Mouse (Mus musculus) liver, postnatal 0 days (tissue): ENCODE results near the gene Ttc23l. TPM values are rescaled to one million over a fixed set of nuclear protein-coding genes. Genes with fewer than 3 reads are reported as not detected.
"Not testable (repeated sequence)": the region's sequence is repeated elsewhere in the genome, so short reads cannot be mapped to it uniquely, and the experiment has no call there.

Experiments
- ATAC-seq: fragments of 200-750 bp; cut with Nextera tagmentation; 2 replicates; pipeline ENCODE4 v1.8.0; 2017; ENCODE audit warnings: mild to moderate bottlenecking, moderate library complexity
- DNase-seq: peaks from one replicate; pipeline ENCODE4 v3.0.0-alpha.2; 2016
- H3K27ac ChIP-seq: fragments of 300-500 bp; sonication (generic); 2 replicates; pipeline ENCODE4 v1.5.1; 2014; ENCODE audit warnings: antibody characterized with exemption, moderate library complexity, mild to moderate bottlenecking, low read depth
- H3K27me3 ChIP-seq: fragments of 300-500 bp; sonication (generic); 2 replicates; pipeline ENCODE4 v1.6.1; 2014; ENCODE audit warnings: low read length, control low read depth, mixed read lengths; ENCODE audit not compliant: insufficient read depth
- H3K36me3 ChIP-seq: fragments of 300-500 bp; sonication (generic); replicated peaks from 2 replicates; pipeline ENCODE4 v1.6.1; 2014; ENCODE audit warnings: mild to moderate bottlenecking, control low read depth, low read length, moderate library complexity, mixed read lengths; ENCODE audit not compliant: insufficient read depth
- H3K4me1 ChIP-seq: fragments of 300-500 bp; sonication (generic); 2 replicates; pipeline ENCODE4 v1.6.1; 2014; ENCODE audit warnings: antibody characterized with exemption, mild to moderate bottlenecking, control low read depth; ENCODE audit not compliant: insufficient read depth
- H3K4me2 ChIP-seq: fragments of 300-500 bp; sonication (generic); 2 replicates; pipeline ENCODE4 v1.6.1; 2014; ENCODE audit warnings: low read depth, mild to moderate bottlenecking, low read length, moderate library complexity, mixed read lengths
- H3K4me3 ChIP-seq: fragments of 300-500 bp; sonication (generic); 2 replicates; pipeline ENCODE4 v1.5.1; 2014; ENCODE audit warnings: low read depth, low read length
- H3K9ac ChIP-seq: fragments of 300-500 bp; sonication (generic); replicated peaks from 2 replicates; pipeline ENCODE4 v1.6.1; 2014; ENCODE audit warnings: mild to moderate bottlenecking, moderate library complexity
- H3K9me3 ChIP-seq: fragments of 300-500 bp; sonication (generic); 2 replicates; pipeline ENCODE4 v1.6.1; 2016; ENCODE audit warnings: mild to moderate bottlenecking, control low read depth, low read length, mixed read lengths
- CTCF ChIP-seq: sonication (generic); IDR thresholded peaks from 2 replicates; pipeline ENCODE4 v1.5.1; 2016; ENCODE audit warnings: antibody characterized with exemption, low read depth
- EP300 ChIP-seq: IDR thresholded peaks from 2 replicates; pipeline ENCODE4 v1.6.1; 2016; ENCODE audit warnings: antibody characterized with exemption, low read depth, mild to moderate bottlenecking
- WGBS: fragments of 180-500 bp; shearing (Covaris S2); extraction: QIAGEN DNeasy Blood & Tissue Kit; methylation state at CpG from one replicate; pipeline ENCODE4 v1.1.7; 2014; ENCODE audit not compliant: insufficient replicate concordance; 5-methylcytosine and 5-hydroxymethylcytosine counted together
- polyA plus RNA-seq: library from polyadenylated mRNA; unstranded; fragments of >200 nt; fragmentation: Nextera tagmentation; extraction: Ambion mirVana; gene quantifications from 2 replicates; pipeline ENCODE4 v1.2.1, GENCODE M21; 2015

Gene Ttc23l
- polyA plus RNA-seq, 1 experiment from 2014 or later, result not detected

DNA sequence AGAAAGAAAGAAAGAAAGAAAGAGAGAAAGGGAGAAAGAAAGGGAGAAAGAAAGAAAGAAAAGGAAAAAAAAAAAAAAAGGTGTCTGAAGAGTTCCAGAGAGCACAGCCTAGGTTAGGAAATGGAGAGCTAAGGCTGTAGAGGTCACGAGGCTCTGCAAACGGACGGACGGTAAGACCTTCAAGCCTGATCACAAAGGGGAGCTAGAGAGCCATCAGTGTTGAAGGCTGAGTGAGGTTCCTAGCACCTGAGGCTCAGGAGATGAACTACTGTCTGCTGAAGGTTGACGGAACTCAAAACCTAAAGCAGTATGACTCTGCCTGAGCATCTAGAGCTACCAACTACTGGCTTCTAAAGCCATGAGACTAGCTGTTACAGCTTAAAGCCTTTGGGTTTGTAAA, 23.9 kb downstream of the Ttc23l start:
- WGBS, result 66% methylated on average over 5 of the region's 5 CpGs
- Histone ChIP-seq H3K9me3 (no peaks in the 10 kb centered on the region), H3K4me2 (no peak overlapping the region)

GRCm38 (mm10) chr15:10533361-10533760, 25.1 kb downstream of the Ttc23l start:
- not testable (repeated sequence) for H3K4me2 ChIP-seq
- WGBS, result 84% methylated on average over 10 of the region's 10 CpGs

More for the DNA sequence above, 23.9 kb downstream of the Ttc23l start:
- ATAC-seq, result no peak
- DNase-seq, result no peak
- no peak overlapping the region for H3K4me3 ChIP-seq
- no peaks in the 10 kb centered on the region for H3K27me3 ChIP-seq
- H3K9ac ChIP-seq, result no peak overlapping the region
- no peaks in the 10 kb centered on the region for H3K4me1 ChIP-seq
- TF ChIP-seq CTCF (no peak), EP300 (no peak)
- H3K36me3 ChIP-seq, result no peaks in the 10 kb centered on the region
- H3K27ac ChIP-seq, result no peak overlapping the region

DNA sequence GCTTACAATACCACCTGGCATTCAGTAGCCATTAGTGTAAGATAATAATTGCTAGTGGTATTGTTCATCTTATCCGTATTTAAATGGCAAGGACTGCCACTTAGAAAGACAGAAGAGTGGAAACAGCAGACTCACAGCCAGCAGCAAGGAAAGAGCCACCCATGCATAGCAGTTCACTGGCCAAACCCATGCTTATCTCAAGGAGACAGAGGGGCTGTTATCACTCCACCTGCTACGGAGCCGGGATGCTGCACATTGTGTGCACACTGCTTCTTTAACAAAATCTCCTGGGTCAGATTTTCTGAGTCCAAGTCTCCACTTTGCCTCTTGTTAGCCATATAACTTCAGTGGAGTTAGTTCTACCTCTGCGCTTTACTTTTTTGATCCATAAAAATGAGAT, 27.1 kb downstream of the Ttc23l start:
- H3K36me3 ChIP-seq, result no peaks in the 10 kb centered on the region
- ATAC-seq, result no peak
- no peaks in the 10 kb centered on the region for H3K4me1 ChIP-seq
- H3K27me3 ChIP-seq, result no peaks in the 10 kb centered on the region
- H3K4me3 ChIP-seq, result no peak overlapping the region
- WGBS, result 50% methylated on average over 4 of the region's 4 CpGs
- no peak overlapping the region for H3K4me2 ChIP-seq
- no peak for DNase-seq
- H3K9me3 ChIP-seq, result no peaks in the 10 kb centered on the region
- H3K27ac ChIP-seq, result no peak overlapping the region
- no peak overlapping the region for H3K9ac ChIP-seq
- TF ChIP-seq CTCF (no peak), EP300 (no peak)

More at GRCm38 (mm10) chr15:10533361-10533760, 25.1 kb downstream of the Ttc23l start:
- not testable (repeated sequence) for DNase-seq, H3K4me1 ChIP-seq, H3K4me3 ChIP-seq, H3K9me3 ChIP-seq, ATAC-seq, H3K36me3 ChIP-seq, H3K9ac ChIP-seq, H3K27me3 ChIP-seq, H3K27ac ChIP-seq

DNA sequence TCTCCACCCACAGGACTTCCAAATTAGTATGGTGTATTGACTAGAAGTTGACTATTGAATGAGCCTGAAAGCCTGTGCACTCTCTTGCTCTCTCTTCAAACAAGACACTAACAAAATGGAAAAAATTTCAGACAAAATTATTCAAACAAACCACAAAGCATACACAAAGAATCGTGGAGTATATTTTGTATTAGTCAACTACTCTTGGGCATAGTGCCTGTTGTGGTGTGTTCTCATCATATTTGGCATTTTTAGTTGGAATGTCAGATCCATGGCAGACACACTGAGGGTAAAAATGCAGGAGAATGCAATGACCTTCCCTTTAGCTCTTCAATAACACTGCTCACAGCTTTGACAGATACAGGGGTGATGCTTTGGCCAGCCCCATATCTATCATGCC, 32.6 kb downstream of the Ttc23l start:
- Histone ChIP-seq H3K9ac (no peak overlapping the region), H3K4me3 (no peak overlapping the region), H3K27ac (no peak overlapping the region), H3K9me3 (no peaks in the 10 kb centered on the region), H3K4me2 (no peak overlapping the region), H3K4me1 (no peaks in the 10 kb centered on the region), H3K27me3 (no peaks in the 10 kb centered on the region), H3K36me3 (no peaks in the 10 kb centered on the region)
- WGBS, result 61% methylated on average over 1 of the region's 1 CpGs
- ATAC-seq (no peak), DNase-seq (no peak)
- TF ChIP-seq CTCF, result no peak
- no peak for TF ChIP-seq EP300

DNA sequence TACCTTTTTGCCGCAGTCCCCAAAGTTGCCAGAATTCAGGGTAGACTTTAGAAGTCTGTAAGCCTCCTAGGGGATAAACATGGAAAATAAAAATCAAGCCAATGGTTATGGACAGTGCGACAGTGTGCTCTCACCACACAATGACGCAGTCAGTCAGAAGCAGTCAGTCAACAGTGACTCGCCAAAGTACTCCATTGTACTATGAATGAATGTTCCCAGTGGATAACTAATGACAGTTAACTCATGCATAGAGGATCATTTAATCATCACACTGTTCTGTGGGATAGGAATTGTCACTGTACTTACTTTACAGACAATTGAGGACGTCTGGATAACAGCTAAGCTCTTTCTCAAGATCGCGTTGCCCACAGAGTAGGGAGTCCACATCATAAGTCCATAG, 43.3 kb downstream of the Ttc23l start:
- Histone ChIP-seq H3K4me3 (no peak overlapping the region), H3K4me2 (no peak overlapping the region), H3K27me3 (no peaks in the 10 kb centered on the region), H3K9ac (no peak overlapping the region), H3K36me3 (no peaks in the 10 kb centered on the region), H3K9me3 (no peaks in the 10 kb centered on the region), H3K27ac (no peak overlapping the region), H3K4me1 (no peaks in the 10 kb centered on the region)
- TF ChIP-seq EP300 (no peak), CTCF (no peak)
- DNase-seq (no peak), ATAC-seq (no peak)
- 78% methylated on average over 7 of the region's 7 CpGs for WGBS

DNA sequence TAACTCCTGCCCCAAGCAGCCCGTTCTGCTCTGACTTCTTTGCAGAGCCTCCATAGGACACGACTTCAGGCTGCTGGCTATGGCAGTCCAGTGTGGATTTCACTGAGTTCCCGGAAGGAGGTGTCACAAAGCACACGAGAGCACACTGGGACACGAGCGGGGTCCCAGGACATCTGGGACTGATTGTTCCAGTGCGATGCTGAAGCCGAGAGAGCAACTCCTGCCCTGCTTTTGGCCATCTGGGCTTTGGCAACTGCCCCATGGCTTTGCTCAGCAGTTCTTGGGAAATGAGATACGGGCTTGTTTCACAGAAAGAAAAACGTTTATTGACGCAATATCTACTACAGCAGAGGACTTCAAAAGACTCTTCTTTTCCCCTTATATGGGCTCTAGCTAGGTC, 52.4 kb downstream of the Ttc23l start:
- Histone ChIP-seq H3K27me3 (no peaks in the 10 kb centered on the region), H3K9me3 (no peaks in the 10 kb centered on the region), H3K4me1 (no peaks in the 10 kb centered on the region), H3K4me2 (no peak overlapping the region), H3K4me3 (no peak overlapping the region), H3K27ac (no peak overlapping the region), H3K9ac (no peak overlapping the region), H3K36me3 (no peaks in the 10 kb centered on the region)
- DNase-seq, result no peak
- ATAC-seq, result no peak
- TF ChIP-seq CTCF (no peak), EP300 (no peak)
- WGBS, result 65% methylated on average over 11 of the region's 11 CpGs
